Mouse (Mus musculus): ENCODE results near the gene Capn6. TPM values are rescaled to one million over a fixed set of nuclear protein-coding genes. Genes with fewer than 3 reads are reported as not detected.

The Capn6 gene
- polyA plus RNA-seq (2015; fragmentation: Illumina TruSeq; extraction: RNeasy Lipid Tissue Mini Kit (QIAGEN cat#74804); ENCODE audit: insufficient read depth, low replicate concordance) = 0.06 TPM

DNA sequence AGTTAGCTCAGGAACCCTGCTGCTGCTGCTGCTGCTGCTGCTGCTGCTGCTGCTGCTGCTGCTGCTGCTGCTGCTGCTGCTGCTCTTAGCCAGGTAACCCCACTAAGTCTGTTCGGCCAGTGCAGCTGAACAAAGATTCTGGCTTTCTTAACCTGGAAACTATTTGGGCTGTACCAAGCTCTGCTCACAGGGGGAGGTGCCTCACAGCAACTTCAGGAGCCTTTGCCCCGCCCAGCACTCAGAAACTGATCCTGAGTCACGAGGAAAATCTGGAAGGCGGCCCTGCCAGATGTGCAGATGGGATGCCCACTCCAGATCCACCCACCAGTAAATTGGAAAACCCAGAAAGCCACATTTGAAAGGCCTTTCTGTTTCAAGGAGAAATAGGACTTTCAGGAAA, at the start of gene Capn6:
Capn6 (minus strand) TSS at position 203 of the 400 bp plus-strand sequence.

Other genes with a start within 250 kb of the Capn6 start
- gene Dcx, start 105.9 kb upstream of the Capn6 start, polyA plus RNA-seq (2015; fragmentation: Illumina TruSeq; extraction: RNeasy Lipid Tissue Mini Kit (QIAGEN cat#74804); ENCODE audit: insufficient read depth, low replicate concordance) = not detected

Data from spleen, adult 10 weeks (tissue).